Mouse (Mus musculus): ENCODE measurements at regions not wholly inside any gene's neighbourhood (a gene's known extent, or its start where the extent isn't known, plus 50 kb on each side); places are given as distances from the start of the nearest gene placed in this dataset.

DNA sequence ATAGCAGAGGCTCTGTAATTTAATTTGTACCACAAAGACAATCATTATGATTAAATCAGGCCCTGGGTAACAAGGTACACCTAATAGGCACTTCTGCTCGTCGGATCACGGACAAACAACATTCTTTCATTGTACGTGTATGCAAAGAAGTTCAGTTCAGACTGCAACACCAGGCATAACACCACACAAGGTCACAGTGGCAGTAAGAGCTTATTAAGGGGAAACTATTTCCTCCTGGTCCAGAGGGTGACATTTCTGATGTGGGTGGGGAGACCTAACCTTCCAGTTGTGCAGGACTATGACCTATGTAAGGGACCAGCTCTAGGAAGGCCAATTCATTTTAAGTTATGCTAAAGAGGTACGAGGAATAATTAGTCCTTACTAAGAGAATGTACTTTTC lies 225.0 kb upstream of the Gm9747 start:
- WGBS, result 68% methylated on average over 5 of the region's 5 CpGs
- Histone ChIP-seq H3K9me3 (ENCODE audit: control insufficient read depth, low read depth, low read length) (no peaks in the 10 kb centered on the region), H3K36me3 (ENCODE audit: control insufficient read depth, insufficient read depth, low read length) (no peaks in the 10 kb centered on the region), H3K4me3 (ENCODE audit: low read depth, low read length) (no peak overlapping the region), H3K4me2 (replicated peaks; ENCODE audit: low read depth, low read length) (no peak overlapping the region), H3K27ac (ENCODE audit: low read length) (no peak overlapping the region), H3K4me1 (ENCODE audit: control insufficient read depth, insufficient read depth, low read length) (no peaks in the 10 kb centered on the region), H3K27me3 (ENCODE audit: control insufficient read depth, insufficient read depth, low read length) (no peaks in the 10 kb centered on the region), H3K9ac (replicated peaks; ENCODE audit: low read depth, low read length) (no peak overlapping the region)
- ATAC-seq (ENCODE audit: insufficient number of reproducible peaks, insufficient read depth, low FRiP score, low read depth), result no peak

DNA sequence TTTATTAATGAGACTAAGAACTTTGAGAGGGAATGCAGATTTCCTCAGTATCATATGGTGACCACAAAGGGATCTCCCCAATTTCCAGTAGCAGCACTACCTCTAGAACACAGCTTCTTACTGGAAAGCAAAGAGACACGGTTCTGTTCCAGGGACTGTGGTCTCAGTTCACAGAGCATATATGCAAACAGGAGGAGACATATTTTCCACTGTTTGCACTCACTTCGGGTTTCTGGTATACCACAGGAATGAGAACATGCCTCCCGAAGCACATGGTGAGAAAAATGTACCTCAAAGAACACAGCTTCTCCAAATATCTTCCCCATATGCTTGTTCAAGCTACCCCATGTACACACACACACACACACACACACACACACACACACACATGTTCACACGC lies 224.1 kb upstream of the Gm9747 start:
- H3K36me3 ChIP-seq (ENCODE audit: control insufficient read depth, insufficient read depth, low read length), result no peaks in the 10 kb centered on the region
- no peaks in the 10 kb centered on the region for H3K27me3 ChIP-seq (ENCODE audit: control insufficient read depth, insufficient read depth, low read length)
- no peak overlapping the region for H3K9ac ChIP-seq (replicated peaks; ENCODE audit: low read depth, low read length)
- no peak for ATAC-seq (ENCODE audit: insufficient number of reproducible peaks, insufficient read depth, low FRiP score, low read depth)
- H3K9me3 ChIP-seq (ENCODE audit: control insufficient read depth, low read depth, low read length), result no peaks in the 10 kb centered on the region
- no peak overlapping the region for H3K4me3 ChIP-seq (ENCODE audit: low read depth, low read length)
- no peak overlapping the region for H3K4me2 ChIP-seq (replicated peaks; ENCODE audit: low read depth, low read length)
- WGBS, result 83% methylated on average over 4 of the region's 4 CpGs
- no peaks in the 10 kb centered on the region for H3K4me1 ChIP-seq (ENCODE audit: control insufficient read depth, insufficient read depth, low read length)
- H3K27ac ChIP-seq (ENCODE audit: low read length), result no peak overlapping the region

DNA sequence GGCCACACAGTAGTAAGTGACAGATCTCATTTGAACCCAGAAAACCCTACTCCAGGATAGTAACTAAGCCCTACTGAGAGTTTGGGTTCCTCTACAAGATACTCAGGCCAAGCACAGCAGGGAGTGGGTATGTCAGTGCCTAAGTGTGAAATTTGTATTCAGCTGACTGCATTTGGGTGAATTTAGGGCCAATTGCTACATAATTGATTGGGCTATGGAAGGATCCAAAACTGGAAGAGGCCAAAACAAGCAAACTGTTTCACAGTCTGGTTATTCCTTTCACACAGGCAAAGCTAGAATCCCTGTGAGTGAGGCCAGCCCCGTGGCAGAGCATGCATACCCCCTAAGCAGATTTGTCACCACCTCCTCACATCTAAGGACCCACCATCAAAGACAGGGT lies 221.9 kb upstream of the Gm9747 start:
- Histone ChIP-seq H3K27ac (ENCODE audit: low read length) (no peak overlapping the region), H3K9me3 (ENCODE audit: control insufficient read depth, low read depth, low read length) (no peaks in the 10 kb centered on the region), H3K36me3 (ENCODE audit: control insufficient read depth, insufficient read depth, low read length) (no peaks in the 10 kb centered on the region), H3K9ac (replicated peaks; ENCODE audit: low read depth, low read length) (no peak overlapping the region), H3K4me2 (replicated peaks; ENCODE audit: low read depth, low read length) (no peak overlapping the region), H3K4me1 (ENCODE audit: control insufficient read depth, insufficient read depth, low read length) (0 out of 2 replicates have a peak, but pooled peaks cover 2% of the 10 kb centered on the region), H3K4me3 (ENCODE audit: low read depth, low read length) (no peak overlapping the region), H3K27me3 (ENCODE audit: control insufficient read depth, insufficient read depth, low read length) (no peaks in the 10 kb centered on the region)
- no peak for ATAC-seq (ENCODE audit: insufficient number of reproducible peaks, insufficient read depth, low FRiP score, low read depth)
- 75% methylated on average over 1 of the region's 1 CpGs for WGBS

DNA sequence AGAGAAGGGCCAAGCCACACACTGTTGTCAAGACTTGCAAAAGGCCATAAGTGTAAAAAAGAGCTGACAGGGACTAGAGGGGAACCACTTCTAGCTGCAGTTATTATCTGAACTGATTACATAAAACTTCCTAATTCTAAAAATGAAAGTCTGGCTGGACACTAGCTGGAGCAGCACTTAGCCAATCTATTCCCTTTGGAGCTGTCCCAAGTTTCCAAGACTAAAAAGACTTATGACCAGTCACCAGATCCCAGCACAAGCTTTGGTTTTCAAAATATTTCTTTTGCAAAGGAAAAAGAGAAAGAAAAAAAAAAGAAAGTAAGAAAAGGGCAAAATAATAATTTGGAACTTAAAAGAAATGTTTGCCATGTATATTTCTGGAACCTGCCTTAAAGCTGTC lies 217.6 kb upstream of the Gm9747 start:
- no peak for ATAC-seq (ENCODE audit: insufficient number of reproducible peaks, insufficient read depth, low FRiP score, low read depth)
- Histone ChIP-seq H3K4me3 (ENCODE audit: low read depth, low read length) (no peak overlapping the region), H3K27me3 (ENCODE audit: control insufficient read depth, insufficient read depth, low read length) (no peaks in the 10 kb centered on the region), H3K9ac (replicated peaks; ENCODE audit: low read depth, low read length) (no peak overlapping the region), H3K4me2 (replicated peaks; ENCODE audit: low read depth, low read length) (no peak overlapping the region), H3K36me3 (ENCODE audit: control insufficient read depth, insufficient read depth, low read length) (no peaks in the 10 kb centered on the region), H3K27ac (ENCODE audit: low read length) (no peak overlapping the region), H3K9me3 (ENCODE audit: control insufficient read depth, low read depth, low read length) (no peaks in the 10 kb centered on the region), H3K4me1 (ENCODE audit: control insufficient read depth, insufficient read depth, low read length) (0 out of 2 replicates have a peak, but pooled peaks cover 2% of the 10 kb centered on the region)

DNA sequence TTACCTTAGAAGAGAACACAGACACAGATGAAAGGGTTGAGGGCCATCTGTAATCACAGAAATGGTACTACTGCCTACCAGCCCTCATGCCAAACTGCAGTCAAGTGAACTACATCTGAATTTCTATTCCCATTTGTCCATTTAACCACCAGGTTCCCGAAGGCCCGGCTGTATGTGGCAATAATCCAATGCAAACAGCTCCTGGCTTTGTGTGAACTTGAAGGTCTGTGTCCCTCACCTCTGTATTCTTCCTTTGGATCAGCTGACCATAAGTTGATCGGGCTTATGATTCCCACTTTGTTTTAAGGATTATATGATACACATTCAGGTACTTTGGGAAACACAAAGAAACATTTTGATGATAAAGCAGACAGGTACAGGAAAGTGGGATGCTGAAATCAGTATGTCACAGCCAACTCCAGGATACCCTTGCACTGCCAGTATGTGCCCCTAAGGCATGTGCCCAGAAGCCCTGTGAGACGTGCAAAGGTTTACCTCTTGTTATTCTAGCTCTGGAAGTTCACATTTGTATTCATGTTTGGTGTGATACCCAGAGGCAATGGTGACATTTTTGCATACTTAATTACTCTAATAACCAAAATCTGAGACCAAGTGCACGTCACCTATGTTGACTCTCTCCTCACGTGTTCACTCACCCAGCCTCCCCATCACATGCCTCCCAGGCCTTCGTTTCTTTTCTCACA lies 214.1 kb upstream of the Gm9747 start:
- H3K27ac ChIP-seq (ENCODE audit: low read length), result no peak overlapping the region
- no peaks in the 10 kb centered on the region for H3K27me3 ChIP-seq (ENCODE audit: control insufficient read depth, insufficient read depth, low read length)
- 84% methylated on average over 7 of the region's 7 CpGs for WGBS
- H3K4me1 ChIP-seq (ENCODE audit: control insufficient read depth, insufficient read depth, low read length), result 0 out of 2 replicates have a peak, but pooled peaks cover 2% of the 10 kb centered on the region
- no peaks in the 10 kb centered on the region for H3K9me3 ChIP-seq (ENCODE audit: control insufficient read depth, low read depth, low read length)
- H3K4me3 ChIP-seq (ENCODE audit: low read depth, low read length), result no peak overlapping the region
- H3K36me3 ChIP-seq (ENCODE audit: control insufficient read depth, insufficient read depth, low read length), result no peaks in the 10 kb centered on the region
- H3K4me2 ChIP-seq (replicated peaks; ENCODE audit: low read depth, low read length), result no peak overlapping the region
- H3K9ac ChIP-seq (replicated peaks; ENCODE audit: low read depth, low read length), result no peak overlapping the region
- no peak for ATAC-seq (ENCODE audit: insufficient number of reproducible peaks, insufficient read depth, low FRiP score, low read depth)

DNA sequence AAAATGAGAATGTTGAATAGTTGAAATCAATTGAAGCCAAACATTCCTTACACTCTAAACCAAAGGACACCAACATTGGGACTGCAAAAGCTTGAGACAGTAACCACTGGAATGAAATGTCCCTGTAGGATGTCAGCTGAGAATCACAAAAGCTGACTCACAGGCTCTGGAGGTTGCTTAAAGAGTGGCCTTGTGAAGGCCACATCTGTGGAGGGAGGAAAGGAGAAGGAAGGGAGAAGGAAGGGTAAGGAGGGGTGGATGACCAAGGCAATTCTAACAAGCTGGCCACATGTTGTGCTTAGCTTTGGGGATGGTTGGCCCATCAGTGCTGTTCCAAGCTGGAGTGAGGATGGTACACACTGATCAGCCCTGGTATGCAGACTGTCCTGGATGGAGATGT lies 205.2 kb upstream of the Gm9747 start:
- Histone ChIP-seq H3K4me2 (replicated peaks; ENCODE audit: low read depth, low read length) (no peak overlapping the region), H3K4me3 (ENCODE audit: low read depth, low read length) (no peak overlapping the region), H3K4me1 (ENCODE audit: control insufficient read depth, insufficient read depth, low read length) (no peaks in the 10 kb centered on the region), H3K9ac (replicated peaks; ENCODE audit: low read depth, low read length) (no peak overlapping the region), H3K27me3 (ENCODE audit: control insufficient read depth, insufficient read depth, low read length) (no peaks in the 10 kb centered on the region), H3K27ac (ENCODE audit: low read length) (no peak overlapping the region), H3K36me3 (ENCODE audit: control insufficient read depth, insufficient read depth, low read length) (no peaks in the 10 kb centered on the region), H3K9me3 (ENCODE audit: control insufficient read depth, low read depth, low read length) (no peaks in the 10 kb centered on the region)
- ATAC-seq (ENCODE audit: insufficient number of reproducible peaks, insufficient read depth, low FRiP score, low read depth), result no peak

DNA sequence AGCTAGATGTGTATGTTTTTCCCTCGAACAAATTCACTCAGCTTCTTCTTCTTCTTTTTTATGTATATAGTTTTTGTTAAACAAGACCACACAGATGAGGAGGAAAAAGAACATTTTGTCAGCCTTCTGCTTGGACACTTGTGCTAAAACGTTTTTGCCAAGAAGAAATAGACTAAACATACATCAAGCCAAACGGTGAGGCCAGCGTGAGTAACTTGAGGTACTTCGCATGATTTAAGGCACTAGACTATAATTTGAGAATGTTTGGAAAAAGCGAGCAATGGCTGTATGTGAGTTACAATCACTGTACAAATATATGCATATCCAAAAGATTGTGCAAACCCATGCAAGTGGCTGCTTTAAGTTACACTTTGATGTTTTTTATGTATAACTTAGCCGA lies 201.8 kb upstream of the Gm9747 start:
- no peaks in the 10 kb centered on the region for H3K9me3 ChIP-seq (ENCODE audit: control insufficient read depth, low read depth, low read length)
- no peaks in the 10 kb centered on the region for H3K27me3 ChIP-seq (ENCODE audit: control insufficient read depth, insufficient read depth, low read length)
- 23% methylated on average over 7 of the region's 7 CpGs for WGBS
- no peak for ATAC-seq (ENCODE audit: insufficient number of reproducible peaks, insufficient read depth, low FRiP score, low read depth)
- no peaks in the 10 kb centered on the region for H3K4me1 ChIP-seq (ENCODE audit: control insufficient read depth, insufficient read depth, low read length)
- H3K27ac ChIP-seq (ENCODE audit: low read length), result no peak overlapping the region
- no peak overlapping the region for H3K4me3 ChIP-seq (ENCODE audit: low read depth, low read length)
- no peak overlapping the region for H3K9ac ChIP-seq (replicated peaks; ENCODE audit: low read depth, low read length)
- H3K4me2 ChIP-seq (replicated peaks; ENCODE audit: low read depth, low read length), result no peak overlapping the region
- no peaks in the 10 kb centered on the region for H3K36me3 ChIP-seq (ENCODE audit: control insufficient read depth, insufficient read depth, low read length)

DNA sequence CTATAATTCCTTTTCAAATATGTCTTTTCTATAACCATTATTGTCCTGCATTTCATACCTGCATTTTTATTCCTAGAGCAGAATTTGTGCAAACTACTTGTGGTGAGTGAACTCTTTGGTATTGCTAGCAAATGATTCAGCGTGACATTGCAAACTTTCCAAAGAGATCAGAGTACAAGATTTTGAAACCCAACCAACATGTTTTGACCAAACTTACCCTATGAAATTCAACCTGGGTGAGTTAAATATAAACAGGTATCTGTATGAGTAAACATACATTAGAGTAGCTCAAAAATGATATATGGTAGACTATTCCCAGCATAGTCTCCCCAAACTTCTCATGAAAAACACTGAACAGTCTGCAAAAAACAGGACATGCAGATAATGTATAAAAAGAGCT lies 200.5 kb upstream of the Gm9747 start:
- H3K27me3 ChIP-seq (ENCODE audit: control insufficient read depth, insufficient read depth, low read length), result no peaks in the 10 kb centered on the region
- H3K9ac ChIP-seq (replicated peaks; ENCODE audit: low read depth, low read length), result no peak overlapping the region
- no peak overlapping the region for H3K27ac ChIP-seq (ENCODE audit: low read length)
- no peak overlapping the region for H3K4me3 ChIP-seq (ENCODE audit: low read depth, low read length)
- H3K4me1 ChIP-seq (ENCODE audit: control insufficient read depth, insufficient read depth, low read length), result no peaks in the 10 kb centered on the region
- WGBS, result 55% methylated on average over 1 of the region's 1 CpGs
- no peak for ATAC-seq (ENCODE audit: insufficient number of reproducible peaks, insufficient read depth, low FRiP score, low read depth)
- no peak overlapping the region for H3K4me2 ChIP-seq (replicated peaks; ENCODE audit: low read depth, low read length)
- H3K36me3 ChIP-seq (ENCODE audit: control insufficient read depth, insufficient read depth, low read length), result no peaks in the 10 kb centered on the region
- H3K9me3 ChIP-seq (ENCODE audit: control insufficient read depth, low read depth, low read length), result no peaks in the 10 kb centered on the region

DNA sequence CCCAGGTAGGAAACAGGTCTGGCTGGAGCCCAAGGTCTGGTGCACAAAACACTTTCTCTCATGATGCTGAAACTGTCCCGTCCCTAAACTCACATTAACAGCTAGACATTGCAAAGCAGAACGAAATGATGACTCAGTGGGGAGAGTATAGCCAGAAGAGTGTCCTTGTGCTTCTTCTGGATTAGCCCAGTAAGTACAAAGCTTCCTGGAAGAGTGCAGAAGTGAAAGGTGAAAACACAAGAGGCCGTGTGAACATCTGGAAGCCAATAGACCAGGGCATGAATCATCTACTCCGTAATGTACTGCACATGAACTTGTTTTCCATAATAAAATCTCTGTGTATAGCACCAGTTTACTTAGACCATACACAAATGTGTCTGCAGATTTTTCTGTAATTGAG lies 194.7 kb upstream of the Gm9747 start:
- no peaks in the 10 kb centered on the region for H3K36me3 ChIP-seq (ENCODE audit: control insufficient read depth, insufficient read depth, low read length)
- no peak overlapping the region for H3K4me2 ChIP-seq (replicated peaks; ENCODE audit: low read depth, low read length)
- no peak overlapping the region for H3K27ac ChIP-seq (ENCODE audit: low read length)
- H3K9ac ChIP-seq (replicated peaks; ENCODE audit: low read depth, low read length), result no peak overlapping the region
- ATAC-seq (ENCODE audit: insufficient number of reproducible peaks, insufficient read depth, low FRiP score, low read depth), result no peak
- WGBS, result 75% methylated on average over 4 of the region's 4 CpGs
- no peak overlapping the region for H3K4me3 ChIP-seq (ENCODE audit: low read depth, low read length)
- peaks cover 6% of the 10 kb centered on the region; the same call in 1 of the 2 replicates for H3K4me1 ChIP-seq (ENCODE audit: control insufficient read depth, insufficient read depth, low read length)
- H3K27me3 ChIP-seq (ENCODE audit: control insufficient read depth, insufficient read depth, low read length), result no peaks in the 10 kb centered on the region
- H3K9me3 ChIP-seq (ENCODE audit: control insufficient read depth, low read depth, low read length), result no peaks in the 10 kb centered on the region
